Mouse (Mus musculus) testis, adult 2 months (tissue): Measurements from ENCODE around the gene Abcc5. TPM values are rescaled to one million over a fixed set of nuclear protein-coding genes. Genes with fewer than 3 reads are reported as not detected.
"Not testable (repeated sequence)": the region's sequence is repeated elsewhere in the genome, so short reads cannot be mapped to it uniquely, and the experiment has no call there.

Experiments
- H3K27ac ChIP-seq: fragments of 200-500 bp; 2 replicates; pipeline ENCODE4 v1.5.1; 2012; ENCODE audit warnings: low read depth, low read length; ENCODE audit not compliant: control insufficient read depth, insufficient read depth
- H3K27me3 ChIP-seq: fragments of 200-500 bp; 2 replicates; pipeline ENCODE4 v1.6.1; 2012; ENCODE audit warnings: mild to moderate bottlenecking, low read length, moderate library complexity; ENCODE audit not compliant: control insufficient read depth, insufficient read depth
- H3K36me3 ChIP-seq: fragments of 200-500 bp; 2 replicates; pipeline ENCODE4 v1.6.1; 2012; ENCODE audit warnings: mild to moderate bottlenecking, low read length; ENCODE audit not compliant: control insufficient read depth, insufficient read depth
- H3K4me1 ChIP-seq: fragments of 200-500 bp; 2 replicates; pipeline ENCODE4 v1.6.1; 2012; ENCODE audit warnings: low read length; ENCODE audit not compliant: control insufficient read depth, insufficient read depth
- H3K4me3 ChIP-seq: fragments of 200-500 bp; 2 replicates; pipeline ENCODE4 v1.5.1; 2012; ENCODE audit warnings: low read depth, mild to moderate bottlenecking, low read length, moderate library complexity, mixed read lengths; ENCODE audit not compliant: control insufficient read depth
- CTCF ChIP-seq: fragments of 200-500 bp; IDR thresholded peaks from 2 replicates; pipeline ENCODE4 v1.5.1; 2012; ENCODE audit warnings: low read depth, mild to moderate bottlenecking, inconsistent platforms, low read length, moderate library complexity; ENCODE audit not compliant: control insufficient read depth, insufficient read depth, insufficient replicate concordance
- POLR2A ChIP-seq: fragments of 200-500 bp; IDR thresholded peaks from 2 replicates; pipeline ENCODE4 v1.6.1; 2012; ENCODE audit warnings: low read depth, mild to moderate bottlenecking, inconsistent platforms, low read length, moderate library complexity; ENCODE audit not compliant: control insufficient read depth
- polyA plus RNA-seq: library from polyadenylated mRNA; depleted of rRNA; stranded (reverse); fragments of >200 nt; gene quantifications from 2 replicates; pipeline ENCODE4 v1.2.3, GENCODE M21; 2012

Abcc5 gene
- polyA plus RNA-seq, 1 experiment, result 19.8 TPM

DNA sequence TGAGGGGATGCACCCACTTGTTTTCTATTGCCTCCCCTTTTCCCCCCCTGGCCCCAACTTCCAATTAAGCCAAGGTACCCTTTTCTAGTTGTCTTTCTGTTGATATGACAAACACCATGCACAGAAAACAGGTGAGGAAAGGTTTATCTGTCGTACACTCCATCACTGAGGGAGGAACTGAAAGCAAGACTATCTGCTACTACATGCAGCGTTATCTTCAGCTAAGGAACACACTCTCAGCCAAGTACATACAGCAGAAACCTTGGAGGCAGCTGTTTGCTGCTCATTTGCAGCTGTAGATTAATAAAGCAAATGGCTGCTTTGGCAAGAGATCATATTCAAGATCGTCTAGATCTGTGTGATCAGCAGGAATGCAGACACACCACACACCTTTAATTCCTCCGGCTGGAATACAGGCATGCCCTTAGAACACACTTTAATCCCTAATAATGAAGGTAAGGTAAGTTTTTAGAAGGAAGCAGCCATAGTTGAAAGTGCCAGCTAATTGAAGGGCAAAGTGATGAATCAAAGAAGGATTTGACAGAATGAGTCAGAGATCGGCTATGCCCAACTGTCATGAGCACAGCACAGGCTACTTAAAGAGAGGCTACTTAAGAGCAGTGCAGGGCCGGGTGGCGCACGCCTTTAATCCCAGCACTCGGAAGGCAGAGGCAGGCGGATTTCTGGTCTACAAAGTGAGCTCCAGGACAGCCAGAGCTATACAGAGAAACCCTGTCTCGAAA is 12.7 kb upstream of the Abcc5 start:
- Histone ChIP-seq H3K27me3 (no peaks in the 10 kb centered on the region), H3K27ac (no peak overlapping the region), H3K4me3 (no peak overlapping the region), H3K4me1 (peaks cover 2% of the 10 kb centered on the region; the same call in 1 of the 2 replicates), H3K36me3 (no peaks in the 10 kb centered on the region)
- TF ChIP-seq CTCF (no peak), POLR2A (no peak)

DNA sequence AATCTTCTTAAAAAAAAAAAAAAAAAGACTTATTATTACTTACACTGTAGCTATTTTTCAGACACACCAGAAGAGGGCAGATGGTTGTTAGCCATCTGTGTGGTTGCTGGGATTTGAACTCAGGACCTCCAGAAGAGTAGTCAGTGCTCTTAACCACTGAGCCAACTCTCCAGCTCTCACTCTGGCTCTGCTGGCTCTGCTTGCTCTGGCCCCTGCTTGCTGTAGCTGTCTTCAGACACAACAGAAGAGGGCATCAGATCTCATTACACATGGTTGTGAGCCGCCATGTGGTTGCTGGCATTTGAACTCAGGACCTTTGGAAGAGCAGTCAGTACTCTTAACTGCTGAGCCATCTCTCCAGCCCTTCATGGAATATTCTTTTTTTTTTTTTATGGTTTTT is 11.9 kb upstream of the Abcc5 start:
- H3K27me3 ChIP-seq, H3K27ac ChIP-seq, H3K4me3 ChIP-seq, H3K4me1 ChIP-seq, H3K36me3 ChIP-seq: not testable (repeated sequence)

DNA sequence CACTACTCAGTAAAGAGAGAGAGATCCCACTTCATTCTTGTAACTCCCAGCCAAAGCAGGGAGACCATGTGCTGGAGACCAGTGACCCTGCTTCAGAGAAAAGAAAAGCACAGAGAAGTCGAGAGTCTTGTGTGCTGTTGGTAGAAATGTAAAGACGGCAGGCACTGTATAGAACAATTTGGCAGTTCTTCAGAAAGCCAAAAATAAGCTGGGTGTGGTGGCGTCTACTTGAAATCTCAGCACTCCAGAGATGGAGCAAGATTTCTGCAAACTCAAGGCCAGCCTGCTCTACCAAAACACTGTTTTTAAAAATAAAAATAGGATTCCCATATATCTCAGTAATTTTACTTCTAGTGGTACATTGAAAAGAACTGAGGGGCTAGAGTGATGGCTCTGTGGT is 10.1 kb upstream of the Abcc5 start:
- TF ChIP-seq POLR2A, result no peak
- TF ChIP-seq CTCF, result no peak

DNA sequence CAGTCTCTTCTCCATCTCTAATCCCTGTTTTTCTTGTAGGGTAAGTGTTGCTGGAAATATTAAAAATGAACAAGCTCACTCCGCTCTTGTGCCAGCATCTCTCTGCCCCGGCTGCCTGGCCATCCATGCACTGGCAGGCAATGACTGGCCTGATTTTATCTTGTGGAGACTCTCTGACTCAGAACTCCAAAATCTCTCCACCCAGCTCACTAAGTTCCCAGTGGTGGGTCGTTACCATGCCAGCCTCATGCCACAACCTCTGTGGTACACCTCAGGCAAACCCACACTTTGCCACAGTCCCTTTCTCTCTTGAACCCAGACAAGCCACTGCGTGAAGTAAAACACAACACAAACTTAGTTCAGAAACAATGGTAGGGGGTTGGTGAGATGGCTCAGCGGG is 3.1 kb upstream of the Abcc5 start:
- no peak overlapping the region for H3K27ac ChIP-seq
- no peaks in the 10 kb centered on the region for H3K36me3 ChIP-seq
- TF ChIP-seq CTCF (no peak), POLR2A (no peak)
- no peaks in the 10 kb centered on the region for H3K27me3 ChIP-seq
- H3K4me3 ChIP-seq, result no peak overlapping the region
- peaks cover 9% of the 10 kb centered on the region for H3K4me1 ChIP-seq

More for the DNA sequence above, 10.1 kb upstream of the Abcc5 start:
- Histone ChIP-seq H3K4me1 (peaks cover 2% of the 10 kb centered on the region; the same call in 1 of the 2 replicates), H3K27ac (no peak overlapping the region), H3K4me3 (no peak overlapping the region), H3K36me3 (no peaks in the 10 kb centered on the region), H3K27me3 (no peaks in the 10 kb centered on the region)

GRCm38 (mm10) chr16:20427566-20427965 is 1.4 kb upstream of the Abcc5 start:
- H3K36me3 ChIP-seq, result no peaks in the 10 kb centered on the region
- TF ChIP-seq POLR2A, result no peak

GRCm38 (mm10) chr16:20424719-20425650 is 1.2 kb downstream of the Abcc5 start:
- Histone ChIP-seq H3K4me3 (peak overlapping the region; percentile 80), H3K27me3 (no peaks in the 10 kb centered on the region), H3K4me1 (peaks cover 9% of the 10 kb centered on the region), H3K27ac (no peak overlapping the region), H3K36me3 (no peaks in the 10 kb centered on the region)
- TF ChIP-seq POLR2A, result no peak
- no peak for TF ChIP-seq CTCF

More at GRCm38 (mm10) chr16:20427566-20427965, 1.4 kb upstream of the Abcc5 start:
- no peaks in the 10 kb centered on the region for H3K27me3 ChIP-seq
- no peak overlapping the region for H3K27ac ChIP-seq
- H3K4me1 ChIP-seq, result peaks cover 9% of the 10 kb centered on the region
- no peak overlapping the region for H3K4me3 ChIP-seq

- H3K36me3 ChIP-seq, result no peaks in the 10 kb centered on the region
- no peak overlapping the region for H3K27ac ChIP-seq
- no peak overlapping the region for H3K4me3 ChIP-seq
- H3K4me1 ChIP-seq, result peaks cover 9% of the 10 kb centered on the region
- no peaks in the 10 kb centered on the region for H3K27me3 ChIP-seq
- TF ChIP-seq POLR2A (no peak), CTCF (no peak)
Observed at GRCm38 (mm10) chr16:20424226-20424663, 1.9 kb downstream of the Abcc5 start.
